ENCODE assay signal across 8 mouse cellular contexts in genomic region chr2:154656710-154657485, GRCm38 (mm10). TPM values are rescaled to one million over a fixed set of nuclear protein-coding genes. Genes with fewer than 3 reads are reported as not detected.
DNase-seq lines count a peak whose midpoint lies in the region; ATAC-seq and TF ChIP-seq lines count a peak whose summit lies in the region.

No protein-coding gene starts in this region.

- H3K27me3 ChIP-seq in C2C12 (ENCODE audit: control insufficient read depth, insufficient read depth, insufficient read length) (peaks cover 4% of the 10 kb centered on the region), myocyte (ENCODE audit: control insufficient read depth, insufficient read depth, insufficient read length) (no peaks in the 10 kb centered on the region)
- H3K27me3 ChIP-seq in erythroblast, embryonic 14.5 days (ENCODE audit: control insufficient read depth), result no peaks in the 10 kb centered on the region
- no peaks in the 10 kb centered on the region for H3K27me3 ChIP-seq in heart, embryonic 11.5 days (ENCODE audit: control insufficient read depth, insufficient read depth, low read length)
- H3K27me3 ChIP-seq in kidney, embryonic 16.5 days (ENCODE audit: insufficient read depth, low read length), result no peaks in the 10 kb centered on the region
- no peaks in the 10 kb centered on the region for H3K27me3 ChIP-seq in liver, adult 2 months (ENCODE audit: control insufficient read depth, insufficient read depth, low read length)
- no peaks in the 10 kb centered on the region for H3K27me3 ChIP-seq in splenic B cell, adult 2 months (ENCODE audit: control insufficient read depth, insufficient read depth, low read length, poor library complexity, severe bottlenecking)

- H3K79me2 ChIP-seq in C2C12 (ENCODE audit: control insufficient read depth, insufficient read depth), result peaks cover 50% of the 10 kb centered on the region
- peaks cover 29% of the 10 kb centered on the region for H3K79me2 ChIP-seq in liver, adult 2 months (ENCODE audit: control insufficient read depth, insufficient read depth, low read length)
- peaks cover 49% of the 10 kb centered on the region for H3K79me2 ChIP-seq in myocyte (ENCODE audit: control insufficient read depth, insufficient read depth)

- ATAC-seq in heart, embryonic 11.5 days (replicated peaks; ENCODE audit: insufficient number of reproducible peaks, low FRiP score, low TSS enrichment), result peak; percentile 99
- ATAC-seq in kidney, embryonic 16.5 days (ENCODE audit: low FRiP score, low TSS enrichment), result peak; percentile 100

- H3K4me1 ChIP-seq in erythroblast, embryonic 14.5 days (ENCODE audit: control insufficient read depth), result peaks cover 66% of the 10 kb centered on the region
- H3K4me1 ChIP-seq in heart, embryonic 11.5 days (ENCODE audit: control insufficient read depth, insufficient read depth, low read length), result peaks cover 19% of the 10 kb centered on the region
- peaks cover 17% of the 10 kb centered on the region for H3K4me1 ChIP-seq in kidney, embryonic 16.5 days (ENCODE audit: insufficient read depth, low read length)
- H3K4me1 ChIP-seq in liver, adult 2 months (ENCODE audit: control insufficient read depth, insufficient read depth, low read length), result peaks cover 13% of the 10 kb centered on the region

- TF ChIP-seq POLR2A in brain, embryonic 14.5 days (IDR thresholded peaks at IDR 0.05; ENCODE audit: borderline replicate concordance, extremely low read depth, insufficient read depth, insufficient read length, poor library complexity, severe bottlenecking), result peak; percentile 85
- TF ChIP-seq POLR2A in liver, adult 2 months (IDR thresholded peaks at IDR 0.05; ENCODE audit: extremely low read depth, insufficient read depth, low read length), result no peak
- TF ChIP-seq POLR2A in myocyte (IDR thresholded peaks at IDR 0.05; ENCODE audit: insufficient read length, low read depth), result peak; percentile 78

- under 1% methylated on average over 64 of the region's 67 CpGs for WGBS in heart, embryonic 11.5 days (ENCODE audit: insufficient replicate concordance)
- WGBS in kidney, embryonic 16.5 days, result under 1% methylated on average over 60 of the region's 67 CpGs
- under 1% methylated on average over 65 of the region's 67 CpGs for WGBS in liver, adult 2 months

- peak; percentile 99 for DNase-seq in brain, embryonic 14.5 days (ENCODE audit: low read depth)
- peak; percentile 94 for DNase-seq in liver, adult 2 months (ENCODE audit: extremely low read depth, low read depth, low spot score)
- DNase-seq in splenic B cell, adult 2 months (ENCODE audit: low read depth, low spot score), result peak; percentile 97

- H3K36me3 ChIP-seq in C2C12 (ENCODE audit: control insufficient read depth, insufficient read depth) (peaks cover 9% of the 10 kb centered on the region), myocyte (ENCODE audit: control insufficient read depth, insufficient read depth) (peaks cover 8% of the 10 kb centered on the region)
- peaks cover 32% of the 10 kb centered on the region for H3K36me3 ChIP-seq in erythroblast, embryonic 14.5 days (ENCODE audit: control insufficient read depth)
- H3K36me3 ChIP-seq in heart, embryonic 11.5 days (ENCODE audit: control insufficient read depth, insufficient read depth, low read length), result no peaks in the 10 kb centered on the region
- peaks cover 6% of the 10 kb centered on the region; the same call in 1 of the 2 replicates for H3K36me3 ChIP-seq in kidney, embryonic 16.5 days (ENCODE audit: insufficient read depth, low read length)
- peaks cover 2% of the 10 kb centered on the region; the same call in 1 of the 2 replicates for H3K36me3 ChIP-seq in liver, adult 2 months (ENCODE audit: control insufficient read depth, insufficient read depth, low read length)
- 0 out of 2 replicates have a peak, but pooled peaks cover 2% of the 10 kb centered on the region for H3K36me3 ChIP-seq in splenic B cell, adult 2 months (ENCODE audit: control insufficient read depth, insufficient read depth, low read length, poor library complexity, severe bottlenecking)

- peak overlapping the region; percentile 94 for H3K9ac ChIP-seq in heart, embryonic 11.5 days (ENCODE audit: low read depth, low read length)
- H3K9ac ChIP-seq in kidney, embryonic 16.5 days (replicated peaks; ENCODE audit: low read length), result peak overlapping the region; percentile 91
- peak overlapping the region; percentile 98 for H3K9ac ChIP-seq in liver, adult 2 months (ENCODE audit: low read depth, low read length)

- TF ChIP-seq CTCF in C2C12 (IDR thresholded peaks at IDR 0.05; ENCODE audit: control insufficient read depth, insufficient read depth, insufficient read length), result no peak
- no peak for TF ChIP-seq CTCF in brain, embryonic 14.5 days (IDR thresholded peaks at IDR 0.05; ENCODE audit: borderline replicate concordance, extremely low read depth, insufficient read depth, insufficient read length)
- TF ChIP-seq CTCF in liver, adult 2 months (IDR thresholded peaks at IDR 0.05; ENCODE audit: low read depth, low read length), result no peak

- peak overlapping the region; percentile 82 for H3K27ac ChIP-seq in heart, embryonic 11.5 days (ENCODE audit: low read depth, low read length)
- peak overlapping the region; percentile 87 for H3K27ac ChIP-seq in kidney, embryonic 16.5 days (ENCODE audit: low read length)
- peak overlapping the region; percentile 81 for H3K27ac ChIP-seq in liver, adult 2 months (replicated peaks; ENCODE audit: insufficient read depth, low read depth, low read length)

- no peaks in the 10 kb centered on the region for H3K9me3 ChIP-seq in erythroblast, embryonic 14.5 days (ENCODE audit: control insufficient read depth, low read length)
- no peaks in the 10 kb centered on the region for H3K9me3 ChIP-seq in heart, embryonic 11.5 days (replicated peaks; ENCODE audit: control insufficient read depth, low read length)
- no peaks in the 10 kb centered on the region for H3K9me3 ChIP-seq in kidney, embryonic 16.5 days (ENCODE audit: low read length)

- peak overlapping the region; percentile 82 for H3K4me2 ChIP-seq in heart, embryonic 11.5 days
- H3K4me2 ChIP-seq in kidney, embryonic 16.5 days (replicated peaks; ENCODE audit: low read depth, low read length), result peak overlapping the region; percentile 71
- peak overlapping the region; percentile 93 for H3K4me2 ChIP-seq in myocyte (ENCODE audit: low read depth)

- H3ac ChIP-seq in C2C12 (ENCODE audit: control insufficient read depth, insufficient read length, low read depth) (peak overlapping the region; percentile 99), myocyte (ENCODE audit: control insufficient read depth, insufficient read length) (peak overlapping the region; percentile 74)

- H3K4me3 ChIP-seq in C2C12 (ENCODE audit: insufficient read depth, poor library complexity, severe bottlenecking) (peak overlapping the region; percentile 94), myocyte (peak overlapping the region; percentile 97)
- peak overlapping the region; percentile 91 for H3K4me3 ChIP-seq in erythroblast, embryonic 14.5 days (replicated peaks)
- H3K4me3 ChIP-seq in heart, embryonic 11.5 days (ENCODE audit: low read depth, low read length), result peak overlapping the region; percentile 85
- peak overlapping the region; percentile 92 for H3K4me3 ChIP-seq in kidney, embryonic 16.5 days (ENCODE audit: low read length)
- H3K4me3 ChIP-seq in liver, adult 2 months (ENCODE audit: insufficient read depth, low read depth, low read length), result peak overlapping the region; percentile 96

- peaks cover 36% of the 10 kb centered on the region for H3K79me3 ChIP-seq in C2C12 (ENCODE audit: low read depth)

TF ChIP-seq in C2C12, 6 proteins besides CTCF, POLR2A, EP300 and RAD21 (continues in another document):
- TF ChIP-seq CEBPB (IDR thresholded peaks at IDR 0.05; ENCODE audit: low read depth) (no peak), MAX (IDR thresholded peaks at IDR 0.05) (peak; percentile 84)

TF ChIP-seq in myocyte, 11 proteins besides CTCF, POLR2A, EP300 and RAD21 (continues in another document):
- no peak for TF ChIP-seq CEBPB (IDR thresholded peaks at IDR 0.05; ENCODE audit: insufficient read depth, poor library complexity, severe bottlenecking)

RNA-seq across cellular contexts. Expression of gene Chmp4b, which starts 5.4 kb away (rescaled TPM):
- polyA plus RNA-seq in C2C12 (2012; fragmentation: generic; extraction: Trizol), result 123 TPM
- 201 and 214 TPM in 2 replicates for polyA plus RNA-seq in brain, embryonic 14.5 days (2012; rRNA removed)
- 23.8 and 27.6 TPM in 2 replicates for polyA plus RNA-seq in erythroblast, embryonic 14.5 days (2012)
- 10.1 and 12.5 TPM in 2 replicates for polyA plus RNA-seq in heart, embryonic 11.5 days (2014; fragmentation: Nextera tagmentation; extraction: Ambion mirVana)
- polyA plus RNA-seq in kidney, embryonic 16.5 days (2015; fragmentation: Nextera tagmentation; extraction: Ambion mirVana), result 18.0 and 20.7 TPM in 2 replicates
- 54.4 and 57.7 TPM in 2 replicates for total RNA-seq in liver, adult 2 months (2014; rRNA removed)
- polyA plus RNA-seq in liver, adult 2 months (2012; rRNA removed), result 37.6 and 37.8 TPM in 2 replicates
- 172 TPM for polyA plus RNA-seq in myocyte (2012; fragmentation: generic; extraction: Trizol)

RNA-seq across cellular contexts. Expression of gene 4930519P11Rik, which starts 43.7 kb away (rescaled TPM):
- polyA plus RNA-seq in C2C12 (2012; fragmentation: generic; extraction: Trizol) (0.08 TPM), myocyte (2012; fragmentation: generic; extraction: Trizol) (0.47 TPM)
- polyA plus RNA-seq in brain, embryonic 14.5 days (2012; rRNA removed), result 0.22 and 0.69 TPM in 2 replicates
- 0.19 and 0.33 TPM in 2 replicates for polyA plus RNA-seq in erythroblast, embryonic 14.5 days (2012)
- 0.72 TPM in 1 of 2 replicates, not detected in the other for polyA plus RNA-seq in heart, embryonic 11.5 days (2014; fragmentation: Nextera tagmentation; extraction: Ambion mirVana)
- 0.40 TPM in 1 of 2 replicates, not detected in the other for polyA plus RNA-seq in kidney, embryonic 16.5 days (2015; fragmentation: Nextera tagmentation; extraction: Ambion mirVana)
- total RNA-seq in liver, adult 2 months (2014; rRNA removed), result not detected in 2 replicates
- polyA plus RNA-seq in liver, adult 2 months (2012; rRNA removed), result 0.37 TPM in 1 of 2 replicates, not detected in the other

RNA-seq across cellular contexts. Expression of gene Zfp341, which starts 43.8 kb away (rescaled TPM):
- polyA plus RNA-seq in C2C12 (2012; fragmentation: generic; extraction: Trizol), result 2.6 TPM
- 17.6 and 18.7 TPM in 2 replicates for polyA plus RNA-seq in brain, embryonic 14.5 days (2012; rRNA removed)
- polyA plus RNA-seq in erythroblast, embryonic 14.5 days (2012), result 2.0 and 2.1 TPM in 2 replicates
- 0.77 and 0.93 TPM in 2 replicates for polyA plus RNA-seq in heart, embryonic 11.5 days (2014; fragmentation: Nextera tagmentation; extraction: Ambion mirVana)
- polyA plus RNA-seq in kidney, embryonic 16.5 days (2015; fragmentation: Nextera tagmentation; extraction: Ambion mirVana), result 1.2 and 1.3 TPM in 2 replicates
- 0.18 and 1.0 TPM in 2 replicates for total RNA-seq in liver, adult 2 months (2014; rRNA removed)
- polyA plus RNA-seq in liver, adult 2 months (2012; rRNA removed), result 3.2 TPM in 2 replicates
- polyA plus RNA-seq in myocyte (2012; fragmentation: generic; extraction: Trizol), result 3.4 TPM

RNA-seq across cellular contexts. Expression of gene Pxmp4, which starts 53.4 kb away (rescaled TPM):
- polyA plus RNA-seq in C2C12 (2012; fragmentation: generic; extraction: Trizol) (6.4 TPM), myocyte (2012; fragmentation: generic; extraction: Trizol) (12.5 TPM)
- 11.4 and 12.5 TPM in 2 replicates for polyA plus RNA-seq in brain, embryonic 14.5 days (2012; rRNA removed)
- 1.2 and 1.6 TPM in 2 replicates for polyA plus RNA-seq in erythroblast, embryonic 14.5 days (2012)
- 21.4 and 23.5 TPM in 2 replicates for polyA plus RNA-seq in heart, embryonic 11.5 days (2014; fragmentation: Nextera tagmentation; extraction: Ambion mirVana)
- polyA plus RNA-seq in kidney, embryonic 16.5 days (2015; fragmentation: Nextera tagmentation; extraction: Ambion mirVana), result 31.8 and 32.9 TPM in 2 replicates
- 39.9 and 51.1 TPM in 2 replicates for total RNA-seq in liver, adult 2 months (2014; rRNA removed)
- 127 and 134 TPM in 2 replicates for polyA plus RNA-seq in liver, adult 2 months (2012; rRNA removed)

Comparison
In these comparisons a context has a peak if more than half of its experiments do, and no peak if none do; other contexts are left out.
1. Peak in every context shown above with its lines: DNase-seq, ATAC-seq, H3K4me3 ChIP-seq and H3K27ac ChIP-seq.